Mouse (Mus musculus): Measurements from ENCODE around the gene Slc16a2. TPM values are rescaled to one million over a fixed set of nuclear protein-coding genes. Genes with fewer than 3 reads are reported as not detected.
A peak's percentile ranks its signal among the peaks of the same experiment; 100 is the strongest.

The Slc16a2 gene
- polyA plus RNA-seq, 1 experiment from 2014 or later = 30.0 TPM

- Histone ChIP-seq H3K9ac (replicated peaks; ENCODE audit: low read depth, low read length) (no peak overlapping the region), H3K36me3 (ENCODE audit: control insufficient read depth, insufficient read depth) (no peaks in the 10 kb centered on the region), H3K4me2 (ENCODE audit: low read length) (peak overlapping the region; percentile 24; the same call in 1 of the 2 replicates), H3K27me3 (replicated peaks; ENCODE audit: control insufficient read depth, insufficient read depth, low read length) (peaks cover 6% of the 10 kb centered on the region; the same call in 1 of the 2 replicates), H3K9me3 (ENCODE audit: control insufficient read depth, low read length) (no peaks in the 10 kb centered on the region), H3K27ac (ENCODE audit: low read length) (peak overlapping the region; percentile 58), H3K4me3 (replicated peaks; ENCODE audit: low read length) (no peak overlapping the region), H3K4me1 (replicated peaks; ENCODE audit: control insufficient read depth, insufficient read depth, low read length) (peaks cover 13% of the 10 kb centered on the region)
- peak; percentile 97 for ATAC-seq
- 17% methylated on average over 7 of the region's 7 CpGs for WGBS
Measured at GRCm38 (mm10) chrX:103744171-103745039, 77.4 kb downstream of the Slc16a2 start.

GRCm38 (mm10) chrX:103742057-103742315 lies 79.8 kb downstream of the Slc16a2 start:
- Histone ChIP-seq H3K4me3 (replicated peaks; ENCODE audit: low read length) (no peak overlapping the region), H3K4me2 (ENCODE audit: low read length) (no peak overlapping the region), H3K27ac (ENCODE audit: low read length) (no peak overlapping the region), H3K9me3 (ENCODE audit: control insufficient read depth, low read length) (no peaks in the 10 kb centered on the region), H3K27me3 (replicated peaks; ENCODE audit: control insufficient read depth, insufficient read depth, low read length) (peaks cover 6% of the 10 kb centered on the region; the same call in 1 of the 2 replicates), H3K4me1 (replicated peaks; ENCODE audit: control insufficient read depth, insufficient read depth, low read length) (peaks cover 13% of the 10 kb centered on the region), H3K9ac (replicated peaks; ENCODE audit: low read depth, low read length) (no peak overlapping the region), H3K36me3 (ENCODE audit: control insufficient read depth, insufficient read depth) (no peaks in the 10 kb centered on the region)
- no peak for ATAC-seq
- WGBS = 86% methylated on average over 2 of the region's 2 CpGs

- Histone ChIP-seq H3K9me3 (ENCODE audit: control insufficient read depth, low read length) (no peaks in the 10 kb centered on the region), H3K27me3 (replicated peaks; ENCODE audit: control insufficient read depth, insufficient read depth, low read length) (peaks cover 6% of the 10 kb centered on the region; the same call in 1 of the 2 replicates), H3K36me3 (ENCODE audit: control insufficient read depth, insufficient read depth) (no peaks in the 10 kb centered on the region), H3K4me3 (replicated peaks; ENCODE audit: low read length) (no peak overlapping the region), H3K9ac (replicated peaks; ENCODE audit: low read depth, low read length) (no peak overlapping the region), H3K27ac (ENCODE audit: low read length) (no peak overlapping the region), H3K4me1 (replicated peaks; ENCODE audit: control insufficient read depth, insufficient read depth, low read length) (peaks cover 13% of the 10 kb centered on the region), H3K4me2 (ENCODE audit: low read length) (no peak overlapping the region)
- no peak for ATAC-seq
- 76% methylated on average over 7 of the region's 13 CpGs for WGBS
Measured at GRCm38 (mm10) chrX:103741215-103742056, 80.3 kb downstream of the Slc16a2 start.

GRCm38 (mm10) chrX:103734041-103734625 lies 87.7 kb downstream of the Slc16a2 start:
- Histone ChIP-seq H3K4me3 (replicated peaks; ENCODE audit: low read length) (no peak overlapping the region), H3K9me3 (ENCODE audit: control insufficient read depth, low read length) (no peaks in the 10 kb centered on the region), H3K9ac (replicated peaks; ENCODE audit: low read depth, low read length) (no peak overlapping the region), H3K36me3 (ENCODE audit: control insufficient read depth, insufficient read depth) (no peaks in the 10 kb centered on the region), H3K4me1 (replicated peaks; ENCODE audit: control insufficient read depth, insufficient read depth, low read length) (no peaks in the 10 kb centered on the region), H3K4me2 (ENCODE audit: low read length) (no peak overlapping the region), H3K27me3 (replicated peaks; ENCODE audit: control insufficient read depth, insufficient read depth, low read length) (peaks cover 21% of the 10 kb centered on the region; the same call in 1 of the 2 replicates), H3K27ac (ENCODE audit: low read length) (no peak overlapping the region)
- no peak for ATAC-seq
- 83% methylated on average over 7 of the region's 7 CpGs for WGBS

- Histone ChIP-seq H3K27me3 (replicated peaks; ENCODE audit: control insufficient read depth, insufficient read depth, low read length) (peaks cover 21% of the 10 kb centered on the region; the same call in 1 of the 2 replicates), H3K36me3 (ENCODE audit: control insufficient read depth, insufficient read depth) (no peaks in the 10 kb centered on the region), H3K9me3 (ENCODE audit: control insufficient read depth, low read length) (no peaks in the 10 kb centered on the region), H3K4me3 (replicated peaks; ENCODE audit: low read length) (no peak overlapping the region), H3K27ac (ENCODE audit: low read length) (no peak overlapping the region), H3K4me2 (ENCODE audit: low read length) (no peak overlapping the region), H3K9ac (replicated peaks; ENCODE audit: low read depth, low read length) (no peak overlapping the region), H3K4me1 (replicated peaks; ENCODE audit: control insufficient read depth, insufficient read depth, low read length) (no peaks in the 10 kb centered on the region)
- ATAC-seq = no peak
- WGBS = 77% methylated on average over 4 of the region's 4 CpGs
Measured at GRCm38 (mm10) chrX:103733091-103733490, 88.7 kb downstream of the Slc16a2 start.

DNA sequence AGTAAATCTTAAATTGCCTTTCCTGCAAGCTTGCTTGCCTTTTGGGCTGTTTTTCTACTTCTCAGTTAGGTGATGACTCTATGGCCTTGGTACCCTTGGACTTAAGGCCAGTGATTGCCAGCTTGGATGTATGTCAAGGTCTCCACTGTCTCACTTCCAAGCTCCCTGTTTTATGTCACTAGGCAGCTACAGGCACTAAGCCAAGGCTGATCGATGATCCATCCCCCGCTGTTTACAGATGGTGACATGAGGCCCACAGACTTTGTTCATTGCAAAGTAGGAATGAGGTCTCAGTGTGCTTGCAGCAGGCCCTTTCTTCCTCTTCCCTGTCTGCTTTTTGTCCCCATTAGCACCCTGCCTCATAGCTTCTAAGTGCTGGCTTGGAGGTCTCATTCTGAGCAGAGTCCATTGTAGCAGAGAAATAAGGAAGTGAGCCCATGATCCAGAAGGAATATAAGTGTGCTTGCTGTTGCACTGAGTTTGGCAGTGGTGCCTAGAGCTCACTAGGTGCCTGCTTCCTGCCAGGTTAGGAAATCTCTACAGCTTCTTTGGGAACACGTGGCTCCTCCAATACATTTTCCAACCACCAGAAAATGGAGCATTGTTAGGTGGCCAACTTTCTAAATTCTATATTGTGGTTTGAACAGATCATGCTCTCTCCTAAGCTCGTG lies 89.6 kb downstream of the Slc16a2 start:
- no peak for ATAC-seq
- no peaks in the 10 kb centered on the region for H3K9me3 ChIP-seq (ENCODE audit: control insufficient read depth, low read length)
- no peak overlapping the region for H3K4me2 ChIP-seq (ENCODE audit: low read length)
- 60% methylated on average over 4 of the region's 4 CpGs for WGBS
- no peaks in the 10 kb centered on the region for H3K4me1 ChIP-seq (replicated peaks; ENCODE audit: control insufficient read depth, insufficient read depth, low read length)
- no peaks in the 10 kb centered on the region for H3K36me3 ChIP-seq (ENCODE audit: control insufficient read depth, insufficient read depth)
- no peak overlapping the region for H3K27ac ChIP-seq (ENCODE audit: low read length)
- no peak overlapping the region for H3K4me3 ChIP-seq (replicated peaks; ENCODE audit: low read length)
- H3K27me3 ChIP-seq (replicated peaks; ENCODE audit: control insufficient read depth, insufficient read depth, low read length) = peaks cover 18% of the 10 kb centered on the region; the same call in 1 of the 2 replicates
- no peak overlapping the region for H3K9ac ChIP-seq (replicated peaks; ENCODE audit: low read depth, low read length)

GRCm38 (mm10) chrX:103722437-103722836 lies 99.3 kb downstream of the Slc16a2 start:
- WGBS = 90% methylated on average over 2 of the region's 2 CpGs
- Histone ChIP-seq H3K9ac (replicated peaks; ENCODE audit: low read depth, low read length) (no peak overlapping the region), H3K4me1 (replicated peaks; ENCODE audit: control insufficient read depth, insufficient read depth, low read length) (no peaks in the 10 kb centered on the region), H3K9me3 (ENCODE audit: control insufficient read depth, low read length) (no peaks in the 10 kb centered on the region), H3K36me3 (ENCODE audit: control insufficient read depth, insufficient read depth) (no peaks in the 10 kb centered on the region), H3K4me3 (replicated peaks; ENCODE audit: low read length) (no peak overlapping the region), H3K27me3 (replicated peaks; ENCODE audit: control insufficient read depth, insufficient read depth, low read length) (peaks cover 18% of the 10 kb centered on the region; the same call in 1 of the 2 replicates), H3K27ac (ENCODE audit: low read length) (no peak overlapping the region), H3K4me2 (ENCODE audit: low read length) (no peak overlapping the region)
- ATAC-seq = no peak

GRCm38 (mm10) chrX:103719618-103720185 lies 102.1 kb downstream of the Slc16a2 start:
- Histone ChIP-seq H3K4me1 (replicated peaks; ENCODE audit: control insufficient read depth, insufficient read depth, low read length) (no peaks in the 10 kb centered on the region), H3K9me3 (ENCODE audit: control insufficient read depth, low read length) (no peaks in the 10 kb centered on the region), H3K4me2 (ENCODE audit: low read length) (no peak overlapping the region), H3K4me3 (replicated peaks; ENCODE audit: low read length) (no peak overlapping the region), H3K9ac (replicated peaks; ENCODE audit: low read depth, low read length) (no peak overlapping the region), H3K27me3 (replicated peaks; ENCODE audit: control insufficient read depth, insufficient read depth, low read length) (peaks cover 28% of the 10 kb centered on the region), H3K36me3 (ENCODE audit: control insufficient read depth, insufficient read depth) (no peaks in the 10 kb centered on the region), H3K27ac (ENCODE audit: low read length) (no peak overlapping the region)
- ATAC-seq = no peak
- WGBS = 28% methylated on average over 12 of the region's 12 CpGs

Measured in forebrain, embryonic 16.5 days (tissue).